Mouse (Mus musculus): ENCODE results near the gene Romo1. TPM values are rescaled to one million over a fixed set of nuclear protein-coding genes. Genes with fewer than 3 reads are reported as not detected.
"Not testable (repeated sequence)": the region's sequence is repeated elsewhere in the genome, so short reads cannot be mapped to it uniquely, and the experiment has no call there.

The Romo1 gene
- 378 and 386 TPM in 2 replicates for total RNA-seq (2021)
- long read RNA-seq, experiment 1, transcript Romo1-201 (3 exons, 569 nt): major isoform, 230 of 291 reads
- long read RNA-seq, experiment 1, transcript Romo1-204 (3 exons, 379 nt): minor isoform, 12 of 291 reads
- long read RNA-seq, experiment 1, transcript Romo1-202 (2 exons, 550 nt): minor isoform, 26 of 291 reads
- long read RNA-seq, experiment 1, partial matches to known transcripts: 23 of 291 reads
- long read RNA-seq, experiment 1, other reads (novel, unspliced or antisense): 0 of 291 reads
- long read RNA-seq, experiment 2, transcript Romo1-202 (2 exons, 550 nt): minor isoform, 44 of 381 reads
- long read RNA-seq, experiment 2, transcript Romo1-201 (3 exons, 569 nt): major isoform, 287 of 381 reads
- long read RNA-seq, experiment 2, transcript Romo1-204 (3 exons, 379 nt): minor isoform, 11 of 381 reads
- long read RNA-seq, experiment 2, partial matches to known transcripts: 39 of 381 reads
- long read RNA-seq, experiment 2, other reads (novel, unspliced or antisense): 0 of 381 reads

DNA sequence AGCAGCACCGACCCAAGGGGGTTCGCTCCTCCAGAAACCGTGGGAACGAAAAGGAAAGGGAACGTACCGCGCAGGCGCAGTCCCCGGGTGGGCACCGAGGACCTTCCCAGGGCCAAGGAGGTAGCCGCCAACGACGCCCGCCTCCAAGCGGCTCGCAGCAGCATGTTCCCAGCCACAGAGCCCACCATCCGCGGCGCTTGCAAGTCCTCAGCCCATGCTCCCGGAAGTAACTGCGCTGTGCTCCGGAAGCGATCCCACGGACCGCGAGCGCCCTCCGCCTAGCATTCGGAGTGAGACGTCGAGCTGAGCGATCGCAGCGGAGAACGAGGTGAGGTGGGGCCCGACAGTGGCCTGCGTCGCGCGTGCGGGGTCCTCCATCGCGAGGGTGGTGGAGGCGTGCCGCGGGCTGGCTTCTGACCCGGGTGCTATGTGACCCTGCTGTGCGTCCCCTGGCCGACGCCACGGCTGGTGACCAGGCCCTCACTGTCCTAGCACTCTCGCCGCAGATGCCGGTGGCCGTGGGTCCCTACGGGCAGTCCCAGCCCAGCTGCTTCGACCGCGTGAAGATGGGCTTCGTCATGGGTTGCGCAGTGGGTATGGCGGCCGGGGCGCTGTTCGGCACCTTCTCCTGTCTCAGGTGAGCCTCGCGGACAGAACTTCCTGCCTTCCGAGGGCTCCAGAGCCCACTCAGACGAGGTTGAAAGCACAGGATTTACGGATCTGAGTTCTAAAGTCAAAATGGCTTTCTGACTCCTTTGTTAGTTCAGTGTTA is at the start of gene Romo1, which contains the start of gene Nfs1:
Gene Romo1, plus strand, starts transcription at position 87 of the 772 bp plus-strand sequence.
Gene Nfs1, minus strand, starts transcription at position 234 of the 772 bp plus-strand sequence.
- peak; percentile 96 for DNase-seq

- no peak for DNase-seq
These were observed 33.0 kb upstream of the Romo1 start for GRCm38 (mm10) chr2:156110627-156111357.

DNA sequence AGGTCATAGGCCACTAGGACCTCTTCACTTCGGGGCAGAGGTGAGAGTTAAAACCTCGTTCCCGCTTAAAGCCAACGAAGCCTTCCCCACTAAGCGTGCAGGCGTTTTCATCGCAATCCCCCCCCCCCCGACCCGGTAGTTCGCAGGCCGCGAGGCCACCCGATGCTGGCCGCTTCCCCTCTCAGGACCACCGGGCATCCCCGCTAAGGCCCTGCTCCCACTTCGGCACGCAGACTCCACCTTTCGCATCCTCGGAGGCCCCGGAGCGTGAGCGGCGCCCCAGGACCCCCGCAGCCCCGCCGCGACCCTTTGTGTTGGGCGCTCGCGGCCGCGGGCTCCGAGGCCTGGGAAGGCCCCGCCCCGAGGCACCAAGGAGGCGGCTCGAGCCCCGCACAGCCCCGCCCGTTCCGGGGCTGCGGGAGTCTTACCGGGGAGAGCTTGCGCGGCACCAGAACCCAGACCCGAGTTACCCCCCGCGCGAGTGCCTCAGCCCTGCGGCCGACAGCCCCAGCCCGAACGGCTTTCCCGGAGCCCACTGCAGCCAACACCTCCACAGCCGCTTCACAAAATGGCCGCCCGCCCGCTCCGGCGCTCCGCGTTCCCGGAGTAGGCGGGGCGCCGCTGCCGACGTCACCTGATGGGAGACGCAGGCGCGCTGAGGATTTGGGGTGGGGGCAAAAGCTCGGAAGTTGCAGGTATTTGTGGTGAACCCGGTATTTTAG is 32.3 kb upstream of the Romo1 start, which contains the start of the genes Cpne1 and Rbm12:
Gene Cpne1, minus strand, starts transcription at position 608 of the 722 bp plus-strand sequence.
Gene Rbm12, minus strand, starts transcription at position 621 of the 722 bp plus-strand sequence.
- DNase-seq: peak; percentile 96

- not testable (repeated sequence) for DNase-seq
These were observed 31.8 kb upstream of the Romo1 start for GRCm38 (mm10) chr2:156112080-156112423.

DNA sequence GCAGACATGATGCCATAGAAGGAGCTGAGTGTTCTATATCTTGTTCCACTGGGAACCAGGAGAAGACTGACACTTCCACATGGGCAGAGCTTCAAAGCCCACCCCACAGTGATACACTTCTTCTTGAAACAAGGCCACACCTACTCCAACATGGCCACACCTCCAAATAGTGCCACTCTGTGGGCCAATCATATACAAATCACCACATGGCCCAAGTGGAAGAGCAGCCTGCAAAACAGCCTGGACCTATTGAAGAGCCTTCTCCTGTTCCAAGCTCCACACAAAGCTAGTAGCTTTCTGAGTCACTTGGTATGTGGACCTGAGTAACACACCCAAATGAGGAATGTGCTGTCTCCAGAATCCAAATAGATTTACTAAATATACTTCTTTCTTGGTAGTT is 24.3 kb upstream of the Romo1 start:
- DNase-seq: no peak

DNA sequence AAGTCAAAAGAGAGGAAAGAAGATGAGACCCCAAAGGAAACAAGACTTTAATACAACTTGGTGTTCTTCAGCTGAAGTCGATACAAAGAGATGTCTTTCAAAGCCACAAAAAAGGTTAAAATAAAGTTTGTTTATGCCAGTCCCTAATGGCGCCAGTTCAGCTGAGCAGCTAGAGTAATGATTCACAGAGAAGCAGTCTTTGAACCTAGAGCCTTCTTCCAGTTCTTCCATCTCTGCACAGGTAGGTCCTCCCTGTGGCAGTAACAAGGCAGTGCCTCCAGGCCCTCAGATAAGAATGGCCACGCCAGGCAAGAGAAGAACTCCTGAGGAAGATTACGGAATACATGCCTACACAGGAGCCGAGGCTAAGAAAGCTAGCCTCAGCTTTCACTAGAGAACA is 20.1 kb upstream of the Romo1 start:
- DNase-seq: no peak

GRCm38 (mm10) chr2:156126992-156127391 is 16.8 kb upstream of the Romo1 start, which contains the start of gene Gm28036:
Gene Gm28036 (minus strand): TSS chr2:156127092.
- DNase-seq: no peak

DNA sequence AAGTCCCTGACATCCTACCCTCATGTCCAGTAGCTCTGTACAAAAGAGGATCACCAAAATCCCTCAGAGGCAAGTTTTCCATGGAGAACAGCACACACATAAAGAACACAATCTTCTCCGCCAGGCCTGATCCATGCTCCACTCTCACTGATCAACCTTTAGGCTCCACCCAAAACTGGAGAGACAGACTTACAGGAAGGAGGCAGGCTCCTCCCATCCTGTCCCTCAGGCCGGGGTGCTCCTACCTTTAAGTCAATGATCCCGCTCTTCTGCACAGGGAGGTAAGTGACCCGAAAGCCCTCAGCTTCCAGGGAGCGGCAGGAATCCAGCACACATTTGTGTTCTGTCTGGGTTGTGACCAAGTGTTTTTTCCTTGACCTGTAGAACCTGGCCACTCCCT is 9.7 kb upstream of the Romo1 start:
- DNase-seq: no peak

- no peak for DNase-seq
These were observed 8.1 kb upstream of the Romo1 start for GRCm38 (mm10) chr2:156135695-156136094.

- no peak for DNase-seq
These were observed 1.0 kb upstream of the Romo1 start for GRCm38 (mm10) chr2:156142820-156143219.

- DNase-seq: no peak
These were observed 472 bp upstream of the Romo1 start for GRCm38 (mm10) chr2:156143367-156143766.

DNA sequence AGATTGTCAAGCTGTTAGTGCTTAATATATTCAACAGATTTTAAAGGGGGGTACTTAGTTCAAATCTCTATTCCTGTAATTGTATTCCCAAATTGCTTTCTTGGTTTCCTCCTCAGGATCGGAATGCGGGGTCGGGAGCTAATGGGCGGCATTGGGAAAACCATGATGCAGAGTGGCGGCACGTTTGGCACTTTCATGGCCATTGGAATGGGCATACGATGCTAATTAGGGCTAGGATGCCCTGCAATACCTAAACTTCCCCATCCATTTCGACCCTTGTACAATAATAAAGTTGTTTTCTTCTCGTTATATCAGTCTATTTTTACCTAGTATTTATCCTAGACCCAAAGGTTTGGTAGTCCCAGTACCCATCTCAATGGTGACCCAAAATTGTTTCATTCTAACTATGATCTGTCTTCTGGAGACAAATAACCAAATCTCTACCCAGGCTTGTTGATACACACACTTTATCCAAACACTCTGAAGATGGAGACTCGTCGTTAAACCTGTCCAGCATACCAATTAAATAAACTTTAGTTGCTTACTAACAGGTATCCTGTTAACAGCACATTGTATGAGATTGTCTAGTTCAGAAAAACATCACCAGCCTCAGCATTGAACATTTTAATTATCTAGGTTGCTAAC is 1.8 kb downstream of the Romo1 start:
- no peak for DNase-seq

DNA sequence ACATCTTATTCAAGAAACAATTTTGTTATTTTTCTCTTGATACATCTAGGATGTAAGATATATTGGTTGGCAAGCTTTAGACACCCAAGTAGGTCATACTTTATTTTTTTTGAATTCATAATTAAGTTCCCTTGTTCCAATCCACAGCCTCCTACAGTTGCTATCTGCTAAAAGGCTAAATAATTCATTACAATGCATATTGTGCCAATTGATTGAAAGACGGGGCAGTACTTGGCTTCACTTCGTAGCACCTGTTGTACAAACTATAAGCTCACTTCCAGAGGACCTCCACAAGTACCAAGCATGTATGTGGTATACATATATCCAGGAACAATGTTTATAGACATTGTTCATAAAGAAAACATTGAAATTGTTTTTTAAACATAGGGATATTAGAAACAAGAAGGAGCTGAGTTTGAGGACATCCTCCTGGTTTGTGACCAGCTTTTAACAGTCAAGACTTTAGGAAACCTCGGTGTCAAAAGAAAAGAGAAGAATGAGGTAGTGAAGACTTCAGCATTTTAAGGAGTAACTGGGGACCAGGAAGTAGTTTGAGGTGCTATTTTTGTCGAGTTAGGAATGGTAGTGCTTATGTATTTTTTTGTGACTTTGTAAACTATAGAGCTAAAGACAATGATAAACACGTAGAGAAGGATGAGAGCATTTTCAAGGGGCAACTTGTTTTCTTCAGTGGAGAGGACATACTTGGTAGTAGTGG is 2.6 kb downstream of the Romo1 start:
- no peak for DNase-seq

DNA sequence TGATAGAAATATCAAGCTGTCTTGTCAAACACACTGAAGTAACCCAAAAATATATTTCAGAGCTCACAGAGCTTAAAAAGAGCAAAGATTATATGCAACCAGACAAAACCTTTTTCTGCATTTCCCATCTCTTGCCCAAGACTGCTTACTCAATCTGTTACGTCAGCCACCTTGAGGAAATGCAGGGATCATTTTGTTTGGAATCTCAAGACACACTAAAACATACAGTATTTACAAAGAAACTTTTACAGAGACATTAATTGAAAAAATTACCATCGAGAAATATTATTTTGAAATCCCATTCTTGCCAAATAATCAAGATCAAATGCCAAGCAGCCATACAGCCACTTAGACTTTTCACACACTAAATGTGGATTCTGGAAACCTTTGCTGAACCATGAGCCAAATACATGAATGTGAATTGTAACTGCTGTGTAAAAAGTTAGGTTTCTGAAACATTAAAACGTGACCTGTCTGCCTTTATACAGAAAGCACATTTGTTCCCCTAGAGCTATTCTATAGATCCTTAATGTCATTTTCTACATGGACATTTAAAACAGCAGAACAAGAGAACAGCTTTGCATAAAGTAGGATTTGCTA is 3.6 kb downstream of the Romo1 start:
- no peak for DNase-seq

GRCm38 (mm10) chr2:156151538-156151937 is 7.7 kb downstream of the Romo1 start:
- no peak for DNase-seq

GRCm38 (mm10) chr2:156165478-156165877 is 21.6 kb downstream of the Romo1 start:
- no peak for DNase-seq

- DNase-seq: no peak
These were observed 22.7 kb downstream of the Romo1 start for GRCm38 (mm10) chr2:156166557-156166956.

GRCm38 (mm10) chr2:156177079-156177478 is 33.2 kb downstream of the Romo1 start:
- DNase-seq: no peak

DNA sequence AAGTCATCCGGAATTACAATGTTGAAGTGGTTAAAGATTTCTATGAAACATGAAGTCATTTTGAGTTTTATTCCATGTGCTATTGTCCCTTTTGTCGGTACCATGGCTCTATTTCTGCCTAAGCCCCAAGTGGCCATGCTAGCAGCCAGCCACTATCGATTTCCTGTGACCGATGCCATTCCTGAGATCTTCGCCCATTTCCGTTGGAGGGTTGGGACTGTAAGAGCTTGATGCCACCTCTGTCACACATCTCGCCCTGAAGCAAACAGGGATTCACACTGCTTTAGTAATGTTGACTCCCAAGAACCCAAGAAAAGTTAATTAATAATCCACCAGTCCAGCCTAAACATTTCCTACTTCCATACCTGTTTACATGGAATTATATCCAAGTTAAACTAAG is 33.8 kb downstream of the Romo1 start:
- no peak for DNase-seq

Data from adrenal gland, postnatal 14 days (tissue).